Mouse (Mus musculus) heart, adult 18-20 months (tissue): ENCODE results near the gene Slc43a1. TPM values are rescaled to one million over a fixed set of nuclear protein-coding genes. Genes with fewer than 3 reads are reported as not detected.
"Not testable (repeated sequence)": the region's sequence is repeated elsewhere in the genome, so short reads cannot be mapped to it uniquely, and the experiment has no call there.

ENCODE experiments used
- DNase-seq, 2 experiments: peaks; one replicate each; pipeline ENCODE4 v3.0.0; 2021 to 2022; ENCODE audit warnings: mixed read lengths in 1 of 2
- long read RNA-seq, 2 experiments: library from polyadenylated mRNA; stranded (forward); transcript quantifications; one replicate each; pipeline ENCODE4 v2.0.0; 2021
- total RNA-seq, 2 experiments: library from RNA; stranded (reverse); gene quantifications; 2 replicates each; pipeline ENCODE4 v1.2.3; 2021

Gene Slc43a1
- 1 to 10 TPM; 2.6 to 3.3 TPM for total RNA-seq
- long read RNA-seq, experiment 1, partial matches to known transcripts: 0 of 1 reads
- long read RNA-seq, experiment 1, other reads (novel, unspliced or antisense): 0 of 1 reads
- long read RNA-seq, experiment 2, partial matches to known transcripts: 0 of 1 reads
- long read RNA-seq, experiment 2, other reads (novel, unspliced or antisense): 1 of 1 reads

GRCm38 (mm10) chr2:84838593-84838949, at the start of gene Slc43a1:
TSS of gene Slc43a1 (plus strand) at chr2:84838850.
- DNase-seq: no peak

GRCm38 (mm10) chr2:84790418-84790817, 48.2 kb upstream of the Slc43a1 start:
- peak; percentile 31 to 47 for DNase-seq

GRCm38 (mm10) chr2:84792516-84792915, 46.1 kb upstream of the Slc43a1 start:
- peak; percentile 61 to 62 for DNase-seq

GRCm38 (mm10) chr2:84793154-84793553, 45.5 kb upstream of the Slc43a1 start:
- DNase-seq: no peak

- no peak for DNase-seq
Observed at GRCm38 (mm10) chr2:84793871-84794270, 44.8 kb upstream of the Slc43a1 start.

- DNase-seq: peak; percentile 83 to 89
Observed at GRCm38 (mm10) chr2:84797833-84798492, 40.7 kb upstream of the Slc43a1 start.

GRCm38 (mm10) chr2:84798493-84798921, 40.1 kb upstream of the Slc43a1 start, which contains the start of gene Ube2l6:
TSS of gene Ube2l6 (plus strand) at chr2:84798828.
- DNase-seq: peak; percentile 82 to 85

GRCm38 (mm10) chr2:84799041-84799561, 39.5 kb upstream of the Slc43a1 start:
- DNase-seq: peak; percentile 86 to 90

- peak; percentile 18 to 37 for DNase-seq
Observed at GRCm38 (mm10) chr2:84800304-84800703, 38.3 kb upstream of the Slc43a1 start.

- DNase-seq: not testable (repeated sequence)
Observed at GRCm38 (mm10) chr2:84801223-84801622, 37.4 kb upstream of the Slc43a1 start.

- DNase-seq: no peak
Observed at GRCm38 (mm10) chr2:84803963-84804362, 34.7 kb upstream of the Slc43a1 start.

GRCm38 (mm10) chr2:84806546-84806945, 32.1 kb upstream of the Slc43a1 start:
- no peak for DNase-seq

- DNase-seq: no peak
Observed at GRCm38 (mm10) chr2:84809330-84809729, 29.3 kb upstream of the Slc43a1 start.

- no peak for DNase-seq
Observed at GRCm38 (mm10) chr2:84810526-84810885, 28.1 kb upstream of the Slc43a1 start.

- peak; percentile 89 to 93 for DNase-seq
Observed at GRCm38 (mm10) chr2:84810886-84811577, 27.6 kb upstream of the Slc43a1 start.

GRCm38 (mm10) chr2:84811880-84812279, 26.8 kb upstream of the Slc43a1 start:
- peak; percentile 42 to 51 for DNase-seq

- no peak for DNase-seq
Observed at GRCm38 (mm10) chr2:84812676-84813075, 26.0 kb upstream of the Slc43a1 start.

GRCm38 (mm10) chr2:84819861-84820260, 18.8 kb upstream of the Slc43a1 start:
- peak; percentile 47 to 74 for DNase-seq

- no peak for DNase-seq
Observed at GRCm38 (mm10) chr2:84822552-84822951, 16.1 kb upstream of the Slc43a1 start, which contains the start of gene Smtnl1. TSS of gene Smtnl1 (minus strand) at chr2:84822652.

- DNase-seq: no peak
Observed at GRCm38 (mm10) chr2:84823237-84823636, 15.4 kb upstream of the Slc43a1 start.

- peak; percentile 88 to 94 for DNase-seq
Observed at GRCm38 (mm10) chr2:84826488-84827282, 12.0 kb upstream of the Slc43a1 start, which contains the start of gene Timm10. TSS of gene Timm10 (plus strand) at chr2:84826997.
